Mouse (Mus musculus): ENCODE results near the gene Klhdc9.
A peak's percentile ranks its signal among the peaks of the same experiment; 100 is the strongest.

Klhdc9 gene

DNA sequence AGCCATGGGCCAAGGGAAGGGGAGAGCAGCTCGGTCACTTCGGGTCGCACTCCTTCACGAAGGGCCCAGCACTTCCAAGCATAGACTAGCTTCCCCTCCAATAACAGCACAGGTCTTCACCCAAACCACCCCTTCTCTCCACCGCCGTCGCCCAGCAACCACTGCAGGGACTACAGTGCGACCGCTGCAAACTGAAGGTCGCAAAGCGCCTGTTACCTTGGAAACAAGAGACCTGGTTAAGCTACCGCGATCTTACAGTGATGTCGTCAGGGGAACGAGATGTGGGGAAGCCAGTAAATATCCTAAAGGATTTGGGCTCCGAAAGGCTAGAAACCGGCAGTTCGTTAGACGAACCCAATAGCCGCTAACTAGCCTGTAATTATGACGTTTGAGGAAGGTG, at the start of gene Klhdc9:
Klhdc9 (minus strand) TSS at position 143 of the 400 bp plus-strand sequence.
- peak; percentile 71 for DNase-seq (ENCODE audit: low read depth)

DNA sequence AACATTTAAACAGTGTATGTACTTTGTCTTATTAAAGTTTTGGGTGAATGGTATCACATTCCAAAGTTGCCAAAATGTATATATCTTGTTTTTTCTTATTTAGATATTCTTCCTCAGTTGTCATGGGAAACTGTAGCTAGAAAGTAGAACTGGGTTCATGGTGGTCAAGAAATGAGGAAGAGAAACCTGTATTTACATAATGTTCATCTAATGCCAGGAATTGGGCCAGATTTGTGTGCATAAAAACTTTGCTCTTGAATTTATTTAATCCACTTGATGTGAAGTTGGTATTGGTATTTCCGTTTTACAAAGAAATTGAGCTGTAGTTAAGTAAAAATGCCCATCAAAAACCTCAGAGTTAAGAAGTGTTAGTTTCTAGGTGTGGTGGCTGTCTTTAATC, 49.6 kb upstream of the Klhdc9 start:
- DNase-seq (ENCODE audit: low read depth) = no peak

DNA sequence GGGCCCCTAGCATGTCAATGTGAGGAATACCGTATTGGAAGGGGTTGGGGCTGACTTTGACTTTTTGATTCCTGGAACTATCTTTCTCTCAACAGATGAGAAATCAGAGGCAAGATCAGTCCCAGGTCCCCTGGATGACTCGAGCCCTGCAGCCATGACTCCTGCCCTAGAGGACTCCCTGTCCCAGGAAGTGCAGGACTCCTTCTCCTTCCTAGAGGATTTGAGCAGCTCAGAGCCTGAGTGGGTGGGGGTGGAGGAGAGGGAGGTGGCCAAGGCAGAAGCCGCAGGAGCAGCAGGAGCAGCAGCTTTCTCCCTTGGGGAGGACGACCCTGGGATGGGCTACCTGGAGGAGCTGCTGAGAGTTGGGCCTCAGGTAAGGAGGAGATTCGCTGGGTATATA, 46.7 kb upstream of the Klhdc9 start:
- DNase-seq (ENCODE audit: low read depth) = no peak

DNA sequence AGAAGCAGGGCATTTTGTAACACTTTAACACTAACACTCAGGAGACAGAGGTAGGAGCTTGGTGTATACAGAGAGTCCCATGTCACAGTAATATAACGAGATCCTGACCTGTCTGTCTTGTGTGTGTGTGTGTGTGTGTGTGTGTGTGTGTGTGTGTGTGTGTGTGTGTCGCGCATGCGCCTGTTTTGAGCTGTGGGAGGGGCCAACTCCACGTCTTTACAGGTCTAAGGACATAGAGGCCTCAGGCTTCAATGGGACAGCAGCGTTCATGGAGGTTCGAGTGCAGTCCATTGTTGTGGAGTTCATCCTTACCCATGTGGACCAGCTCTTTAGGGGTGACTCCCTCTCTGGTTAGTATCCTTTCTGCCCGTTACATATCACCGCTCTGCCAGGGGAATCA, 42.4 kb upstream of the Klhdc9 start:
- DNase-seq (ENCODE audit: low read depth) = no peak

DNA sequence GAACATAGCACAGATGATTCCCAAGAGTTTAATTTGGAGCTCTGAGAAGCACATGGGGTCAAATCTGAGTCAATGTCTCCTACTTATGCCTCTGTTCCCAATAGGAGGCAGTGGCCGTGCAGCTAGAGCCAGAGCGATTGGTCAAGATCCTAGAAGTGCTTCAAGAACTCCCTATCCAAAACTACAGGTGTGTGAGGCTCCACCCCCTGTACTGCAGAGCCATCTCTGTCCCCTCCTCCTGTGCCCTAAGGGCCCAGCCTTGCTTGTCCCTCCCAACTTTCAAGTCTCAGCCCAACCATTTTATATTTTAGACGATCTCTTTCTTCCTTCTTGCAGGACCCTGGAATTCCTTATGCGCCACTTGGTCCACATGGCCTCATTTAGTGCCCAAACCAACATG, 41.2 kb upstream of the Klhdc9 start:
- no peak for DNase-seq (ENCODE audit: low read depth)

DNA sequence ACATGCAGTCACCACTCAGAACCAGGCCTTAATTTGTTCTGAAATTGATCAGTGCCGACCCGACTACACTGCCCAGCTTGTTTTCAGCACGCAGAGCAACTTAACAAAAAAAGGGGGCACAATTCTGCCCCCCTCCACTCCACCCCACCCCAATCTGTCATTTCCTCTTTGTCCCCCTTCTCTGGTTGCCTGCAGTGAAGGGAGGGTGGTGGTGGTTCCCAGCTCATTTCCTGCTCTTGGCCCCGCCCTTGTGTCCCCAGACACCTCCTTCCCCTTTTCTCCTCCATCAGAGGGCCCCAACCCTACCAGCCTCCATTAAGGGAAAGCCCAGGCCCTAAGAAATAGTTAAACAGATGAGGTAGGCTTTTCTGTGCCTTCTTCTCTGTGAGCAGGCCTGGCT, 29.5 kb upstream of the Klhdc9 start:
- DNase-seq (ENCODE audit: low read depth) = no peak

DNA sequence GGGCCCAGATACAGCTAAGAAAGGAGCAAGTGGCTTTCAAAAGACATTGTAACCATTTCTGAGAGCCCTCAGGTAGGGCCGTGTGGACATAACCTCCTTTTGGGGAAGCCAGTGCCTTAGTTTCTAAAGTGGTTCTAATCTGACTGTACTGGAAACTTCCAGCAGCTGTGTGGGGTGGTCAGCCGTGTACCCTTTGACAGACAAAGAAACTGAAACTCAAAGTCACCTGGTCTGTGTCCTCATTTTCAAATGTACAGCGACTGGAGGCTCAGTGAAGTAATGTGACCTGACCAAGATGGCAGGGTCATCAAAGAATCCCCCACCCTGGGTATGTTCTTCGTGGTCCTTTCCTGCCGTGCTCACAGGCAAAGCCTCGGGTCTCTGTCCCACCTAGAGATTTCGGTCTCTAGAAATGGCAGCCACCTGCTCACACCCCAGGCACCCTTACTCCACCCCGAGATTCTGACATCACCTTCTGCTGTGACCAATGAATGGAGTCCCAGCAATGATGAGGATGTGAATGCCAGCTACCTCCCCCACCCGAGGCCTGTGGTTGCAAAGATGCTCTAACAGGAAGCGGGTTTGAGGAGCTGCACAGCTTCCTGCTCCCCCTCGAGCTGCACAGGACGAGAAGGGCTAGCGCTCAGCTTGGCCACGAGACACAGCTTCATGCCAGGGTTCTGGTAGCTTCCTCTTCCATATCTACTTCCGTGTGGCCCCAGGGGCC, 27.9 kb upstream of the Klhdc9 start, which contains the start of gene Arhgap30:
Arhgap30 (plus strand) TSS at position 579 of the 727 bp plus-strand sequence.
- DNase-seq (ENCODE audit: low read depth) = no peak

DNA sequence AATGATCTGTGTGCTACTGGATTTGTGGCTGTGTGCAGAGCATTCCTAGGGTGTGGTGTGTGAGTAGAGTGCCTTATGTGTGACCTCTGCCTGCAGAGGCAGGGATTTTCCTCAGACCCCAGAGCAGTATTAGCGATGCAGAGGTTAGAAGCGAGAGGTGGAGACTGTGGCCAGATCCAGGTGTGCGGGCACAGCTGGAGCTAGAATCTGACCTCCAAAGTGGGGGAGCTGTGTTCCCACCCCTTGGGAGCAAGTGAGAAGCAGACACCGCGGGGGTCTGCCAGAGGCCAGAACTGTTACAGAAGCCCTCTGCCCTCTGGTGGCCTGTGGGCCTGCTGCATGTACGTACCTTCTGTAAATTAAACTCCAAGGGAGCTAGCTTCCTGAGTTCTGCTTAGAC, 26.5 kb upstream of the Klhdc9 start:
- DNase-seq (ENCODE audit: low read depth) = no peak

DNA sequence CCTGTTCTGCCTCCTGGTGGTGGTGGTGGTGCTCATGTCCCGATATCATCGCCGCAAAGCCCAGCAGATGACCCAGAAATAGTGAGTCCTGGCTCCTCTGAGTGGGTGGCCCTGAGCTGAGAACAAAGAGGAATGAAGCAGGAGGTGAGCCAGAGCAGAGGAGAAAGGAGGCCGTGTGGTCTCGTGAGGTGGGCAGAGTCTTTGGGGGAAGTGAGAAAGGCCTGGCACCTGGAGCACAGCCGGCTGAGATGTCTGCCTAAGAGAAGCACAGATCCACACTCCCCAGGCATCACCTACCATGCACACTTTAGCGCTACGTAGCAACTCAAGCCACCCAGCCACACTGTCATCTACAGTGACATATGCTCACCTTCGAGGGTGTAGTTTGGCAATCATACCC, 24.6 kb upstream of the Klhdc9 start:
- DNase-seq (ENCODE audit: low read depth) = no peak

DNA sequence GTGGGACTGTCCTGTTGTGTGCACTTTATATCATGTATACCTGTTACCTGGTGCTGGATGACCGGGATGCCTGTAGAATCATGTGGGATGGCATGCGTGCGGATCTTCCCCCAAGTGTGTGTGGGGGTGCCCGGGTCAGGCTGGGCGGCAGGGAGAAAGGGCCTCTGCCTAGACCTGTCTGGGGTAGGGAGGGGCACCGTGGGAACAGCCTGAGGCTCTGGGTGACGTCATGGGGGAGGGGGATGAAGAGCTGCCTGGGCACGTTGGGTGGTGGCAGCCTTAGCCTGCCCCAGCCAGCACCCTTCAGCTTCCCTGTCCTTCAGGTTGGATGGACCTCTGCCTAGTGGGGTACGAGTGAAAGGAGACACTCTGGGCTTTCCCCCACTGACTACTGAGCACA, 23.8 kb upstream of the Klhdc9 start:
- no peak for DNase-seq (ENCODE audit: low read depth)

DNA sequence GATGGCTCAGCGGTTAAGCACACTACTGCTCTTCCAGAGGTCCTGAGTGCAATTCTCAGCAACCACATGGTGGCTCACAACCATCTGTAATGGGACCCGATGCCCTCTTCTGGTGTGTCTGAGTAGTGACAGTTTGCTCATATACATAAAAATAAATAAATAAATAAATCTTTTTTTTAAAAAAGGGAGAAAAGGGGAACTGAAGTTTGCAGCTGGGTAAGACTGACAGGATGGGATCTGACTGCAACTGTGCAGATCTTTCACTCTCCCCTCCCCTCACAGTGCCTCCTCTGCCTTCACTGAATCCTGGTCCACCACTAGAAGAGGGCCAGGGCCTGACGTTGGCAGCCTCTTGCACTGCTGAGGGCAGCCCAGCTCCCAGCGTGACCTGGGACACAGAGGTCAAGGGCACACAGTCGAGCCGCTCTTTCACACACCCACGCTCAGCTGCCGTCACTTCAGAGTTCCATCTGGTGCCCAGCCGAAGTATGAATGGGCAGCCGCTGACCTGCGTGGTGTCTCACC, 21.6 kb upstream of the Klhdc9 start:
- DNase-seq (ENCODE audit: low read depth) = no peak

DNA sequence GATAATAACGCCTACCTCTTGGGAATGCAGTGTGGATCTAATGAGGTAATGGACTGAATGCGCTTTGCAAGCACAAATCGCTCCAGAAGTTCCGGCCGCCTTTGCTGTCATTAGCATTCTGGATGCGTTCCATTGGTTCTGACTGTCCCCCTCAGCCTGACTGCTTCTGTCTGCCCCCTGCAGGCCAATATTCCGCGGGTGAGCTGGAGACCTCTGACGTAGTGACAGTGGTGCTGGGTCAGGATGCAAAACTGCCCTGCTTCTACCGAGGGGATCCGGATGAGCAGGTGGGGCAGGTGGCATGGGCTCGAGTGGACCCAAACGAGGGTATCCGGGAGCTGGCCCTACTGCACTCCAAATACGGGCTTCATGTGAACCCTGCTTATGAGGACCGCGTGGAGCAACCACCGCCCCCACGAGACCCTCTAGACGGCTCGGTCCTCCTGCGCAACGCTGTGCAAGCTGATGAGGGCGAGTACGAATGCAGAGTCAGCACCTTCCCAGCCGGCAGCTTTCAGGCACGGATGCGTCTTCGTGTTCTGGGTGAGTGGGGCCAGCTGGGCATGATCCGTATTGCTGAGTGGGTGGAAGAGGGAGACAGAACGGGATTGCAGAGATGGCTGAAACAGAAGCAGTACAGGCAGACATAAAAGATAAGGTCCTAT, 19.5 kb upstream of the Klhdc9 start:
- no peak for DNase-seq (ENCODE audit: low read depth)

DNA sequence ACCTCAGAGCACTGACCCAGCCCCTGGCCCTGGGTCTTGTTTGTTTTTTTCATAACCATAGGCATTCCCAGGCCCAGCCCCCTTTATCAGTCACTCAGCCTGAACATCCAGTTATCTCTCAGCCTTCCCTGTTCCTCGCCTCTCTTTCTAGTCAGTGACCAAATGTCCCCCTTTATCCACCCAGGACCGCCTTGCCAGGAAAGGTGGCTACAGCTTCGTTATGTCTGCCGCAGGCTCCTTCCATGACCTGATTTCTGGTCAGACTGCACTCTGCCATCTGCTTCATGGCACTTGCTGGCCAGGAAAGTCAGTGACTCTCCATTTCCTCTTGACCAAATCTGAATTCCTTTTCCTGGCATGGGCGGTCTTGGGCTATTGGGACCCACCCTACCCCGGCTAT, 17.7 kb upstream of the Klhdc9 start:
- no peak for DNase-seq (ENCODE audit: low read depth)

DNA sequence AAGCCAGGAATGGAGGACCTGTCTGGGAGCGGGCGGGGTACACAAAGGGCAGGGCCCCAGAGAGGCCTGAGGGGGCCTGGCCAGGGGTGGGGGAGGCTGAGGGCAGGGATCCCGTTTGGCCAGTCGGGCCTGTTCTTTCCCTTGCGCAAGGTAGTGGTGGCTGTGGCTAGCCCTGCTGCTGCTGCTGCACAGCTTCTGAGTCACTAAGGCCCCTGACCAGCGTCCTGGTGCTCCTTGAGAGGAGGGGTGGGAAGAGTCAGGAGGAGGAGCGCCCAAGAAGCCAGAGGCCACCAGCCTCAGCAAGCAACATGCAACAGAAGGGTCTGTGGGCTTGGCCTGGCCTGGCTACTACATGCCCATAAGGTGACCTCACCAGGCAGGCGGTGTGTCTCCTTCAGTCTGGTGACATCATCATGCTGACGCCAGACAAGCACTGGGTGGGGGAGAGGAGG, 15.1 kb upstream of the Klhdc9 start:
- peak; percentile 47 for DNase-seq (ENCODE audit: low read depth)

DNA sequence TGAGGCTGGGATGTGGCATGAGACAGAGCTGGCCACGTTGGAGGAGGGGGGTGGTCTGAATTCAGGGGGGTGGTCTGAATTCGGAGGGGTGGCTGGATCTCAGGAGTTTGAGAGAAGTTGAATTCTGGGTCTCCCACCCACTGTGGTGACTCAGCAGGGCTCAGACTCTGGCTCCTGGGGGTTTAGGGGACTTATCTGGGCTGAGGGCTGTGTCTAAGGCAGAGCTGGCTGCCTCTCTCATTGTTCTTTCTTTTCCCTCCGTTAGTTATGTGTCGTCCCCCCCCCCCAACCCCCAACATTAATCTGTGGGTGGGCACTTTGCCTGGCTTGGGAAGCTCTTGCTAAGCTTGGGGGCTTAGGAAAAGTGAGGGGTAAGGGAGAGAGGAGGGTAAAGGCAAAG, 13.3 kb upstream of the Klhdc9 start:
- DNase-seq (ENCODE audit: low read depth) = no peak

DNA sequence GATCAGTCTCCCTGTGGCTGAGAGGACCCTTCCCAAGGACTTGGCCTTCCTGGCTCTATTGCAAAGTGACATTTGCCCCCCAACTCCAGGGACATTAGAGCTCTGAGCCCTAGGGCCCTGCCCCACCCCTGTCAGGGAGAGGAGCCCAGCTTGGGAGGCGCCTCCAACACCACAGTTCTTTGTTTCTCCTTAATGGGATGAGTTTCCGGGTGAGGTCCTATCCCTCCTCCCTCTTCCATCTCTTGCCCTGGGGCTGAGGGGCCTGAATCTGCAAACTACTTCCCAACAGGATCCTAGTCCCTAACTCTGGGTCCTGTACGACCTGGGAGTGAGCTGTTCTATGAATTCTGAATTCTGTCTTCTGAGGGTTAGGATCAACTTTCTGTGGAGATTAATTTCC, 12.3 kb upstream of the Klhdc9 start:
- DNase-seq (ENCODE audit: low read depth) = no peak

DNA sequence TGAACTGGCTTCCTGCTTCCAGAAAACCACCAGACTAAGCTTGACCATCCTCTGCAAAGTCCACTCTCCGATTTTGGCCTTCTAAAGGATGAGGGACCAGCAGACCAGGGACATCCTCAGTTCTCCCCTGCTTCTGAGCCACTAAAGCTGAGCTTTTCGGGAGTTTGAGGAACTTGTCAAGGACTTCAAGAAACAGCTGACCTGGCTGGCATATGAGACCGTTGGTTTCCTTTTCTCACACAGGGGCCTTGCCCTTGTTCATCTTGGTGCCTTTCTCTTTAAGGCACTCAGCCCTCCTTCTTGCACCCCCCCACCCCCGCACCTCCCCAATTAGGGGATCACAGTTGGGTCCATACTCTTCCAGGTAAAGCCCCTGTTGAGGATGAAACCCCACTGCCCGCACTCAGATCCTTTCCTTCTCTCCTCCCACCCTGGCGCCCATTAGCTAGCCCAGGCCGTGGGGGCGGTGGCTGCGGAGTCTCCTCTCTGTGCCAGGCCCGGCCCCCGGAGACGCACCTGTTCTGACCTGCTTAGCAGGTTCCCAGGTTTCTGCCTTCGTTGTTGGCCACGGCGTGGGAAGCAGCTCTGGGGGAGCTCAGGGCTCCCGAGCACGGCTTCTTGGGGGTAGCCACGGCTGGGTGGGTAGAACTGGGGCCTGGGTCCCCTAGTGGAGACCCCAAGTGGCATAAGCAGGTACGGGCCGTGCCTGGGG, 9.4 kb upstream of the Klhdc9 start, which contains the start of gene Nectin4:
Nectin4 (plus strand) TSS at position 255 of the 712 bp plus-strand sequence.
- no peak for DNase-seq (ENCODE audit: low read depth)

DNA sequence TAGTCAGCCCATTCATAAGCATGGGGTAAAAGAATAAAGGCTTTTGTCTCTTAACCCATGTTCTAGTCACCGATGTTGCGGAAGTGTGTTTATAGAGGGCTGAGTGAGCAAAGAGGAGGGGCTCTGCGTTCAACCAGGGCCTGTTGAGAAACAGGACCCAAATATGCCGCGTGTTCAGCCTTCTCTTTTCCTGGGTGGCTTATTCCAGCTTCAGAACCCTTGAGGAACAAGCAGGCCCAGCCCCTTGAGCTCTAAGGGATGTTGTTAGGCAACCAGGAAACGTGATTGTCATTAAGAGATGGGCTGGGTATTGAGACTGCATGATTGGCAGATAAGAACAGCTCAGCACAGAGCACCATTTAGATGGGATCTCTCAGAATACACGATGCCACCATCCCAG, 5.3 kb upstream of the Klhdc9 start:
- DNase-seq (ENCODE audit: low read depth) = no peak

DNA sequence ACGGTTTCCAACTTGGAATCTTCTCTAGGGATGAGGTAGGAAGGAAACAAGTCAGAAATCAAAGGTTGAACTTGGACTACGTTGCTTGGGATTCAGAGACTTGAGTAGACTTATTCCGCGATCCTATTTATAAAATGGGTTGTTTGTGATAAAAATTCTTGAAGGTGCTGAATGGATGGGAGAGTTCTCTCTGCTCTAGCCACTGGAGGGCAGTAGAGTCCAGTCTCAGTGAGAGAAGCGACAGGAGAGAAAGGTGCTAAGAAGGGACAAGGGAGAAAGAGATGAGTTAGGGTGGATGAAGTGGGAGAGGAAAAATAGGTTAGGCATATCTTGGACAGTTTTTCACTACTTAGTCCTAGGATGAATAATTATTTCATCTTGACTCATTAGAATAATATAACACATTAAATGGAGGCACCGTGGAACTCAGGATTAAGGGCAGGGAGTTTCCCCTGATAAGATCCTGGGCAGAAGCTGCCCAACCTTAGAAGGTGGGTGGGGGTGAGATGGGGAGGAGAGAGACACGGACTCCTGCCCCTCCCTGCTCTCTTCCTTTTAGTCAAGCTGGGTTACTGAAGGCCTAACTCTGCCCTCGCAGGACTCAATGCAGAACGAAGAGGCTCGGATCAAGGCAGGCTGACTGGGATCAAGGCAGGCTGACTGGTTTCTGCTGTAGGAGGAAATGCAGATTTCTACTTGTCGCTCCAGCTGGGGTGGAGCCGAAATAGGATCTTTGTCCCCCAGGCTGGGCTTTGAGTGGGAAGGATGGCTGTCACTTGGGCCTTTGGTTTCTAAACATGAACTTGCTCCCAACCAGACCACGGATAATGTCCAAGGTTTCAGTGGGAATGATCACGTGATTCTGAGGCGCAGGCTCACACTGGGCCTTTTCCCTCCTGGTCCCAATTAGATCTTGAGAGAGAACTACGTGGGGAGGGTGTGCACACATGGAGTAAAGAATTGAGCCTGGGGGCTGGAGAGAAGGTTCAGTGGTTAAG, 807 bp upstream of the Klhdc9 start:
- peak; percentile 62 for DNase-seq (ENCODE audit: low read depth)

DNA sequence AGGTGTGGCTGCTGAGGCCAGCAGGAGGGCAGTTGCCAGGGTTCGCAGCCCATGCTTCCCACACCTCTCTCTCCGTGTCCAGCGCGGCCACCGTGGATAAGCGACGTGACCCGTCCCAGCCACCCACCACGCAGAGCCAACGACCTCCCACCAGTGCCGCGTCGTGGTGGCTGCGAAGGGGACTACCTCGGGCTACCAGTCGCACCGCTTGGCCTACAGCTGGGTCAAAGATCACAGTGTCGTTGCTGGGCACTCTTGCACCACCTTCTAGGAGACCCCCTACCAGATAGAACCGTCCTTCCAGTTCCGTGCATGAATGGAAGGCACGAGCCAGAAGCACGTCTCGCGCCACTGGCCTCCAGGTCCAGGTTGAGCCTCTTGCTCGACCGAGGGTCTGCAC, 345 bp downstream of the Klhdc9 start:
- no peak for DNase-seq (ENCODE audit: low read depth)

DNA sequence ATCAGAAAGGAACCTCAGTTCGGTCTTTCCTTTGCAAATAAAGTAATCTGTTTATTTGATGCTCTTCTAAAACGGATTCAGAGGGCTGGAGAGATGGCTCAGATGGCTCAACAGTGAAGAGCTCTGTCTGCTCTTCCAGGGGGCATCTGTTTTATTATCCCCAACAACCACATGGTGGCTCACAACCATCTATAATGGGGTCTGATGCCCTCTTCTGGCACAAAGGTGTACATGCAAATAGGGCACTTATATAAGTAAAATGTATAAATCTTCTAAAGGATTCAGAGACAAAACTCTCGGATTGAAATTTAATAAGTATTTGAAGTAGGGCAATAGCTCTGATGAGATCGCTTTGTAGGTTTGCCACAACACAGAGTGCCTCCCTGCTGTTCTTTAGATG, 2.2 kb downstream of the Klhdc9 start:
- no peak for DNase-seq (ENCODE audit: low read depth)

DNA sequence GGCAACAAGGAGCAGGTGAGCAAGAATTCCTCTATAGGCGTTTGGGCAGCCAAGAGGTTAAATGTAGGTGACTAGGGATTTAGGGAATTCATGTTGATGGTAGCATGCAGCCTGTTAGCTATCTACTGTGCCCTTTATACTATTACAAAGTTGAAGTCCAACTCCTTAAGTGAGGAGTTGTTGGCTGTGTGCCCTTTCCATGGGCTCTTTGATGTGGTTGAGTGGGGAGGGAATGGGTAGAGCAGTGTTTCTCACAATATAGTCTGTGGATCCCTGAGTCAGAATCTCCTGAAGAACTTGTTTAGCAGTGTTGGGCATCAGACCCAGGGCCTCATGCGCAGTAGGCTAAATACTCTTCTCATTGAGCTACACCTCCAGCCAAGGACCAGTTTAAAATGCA, 3.8 kb downstream of the Klhdc9 start:
- DNase-seq (ENCODE audit: low read depth) = no peak

Measured in fibroblast of lung, adult 2 months (primary cell).